Mouse (Mus musculus): ENCODE measurements around the gene Alk.

DNA sequence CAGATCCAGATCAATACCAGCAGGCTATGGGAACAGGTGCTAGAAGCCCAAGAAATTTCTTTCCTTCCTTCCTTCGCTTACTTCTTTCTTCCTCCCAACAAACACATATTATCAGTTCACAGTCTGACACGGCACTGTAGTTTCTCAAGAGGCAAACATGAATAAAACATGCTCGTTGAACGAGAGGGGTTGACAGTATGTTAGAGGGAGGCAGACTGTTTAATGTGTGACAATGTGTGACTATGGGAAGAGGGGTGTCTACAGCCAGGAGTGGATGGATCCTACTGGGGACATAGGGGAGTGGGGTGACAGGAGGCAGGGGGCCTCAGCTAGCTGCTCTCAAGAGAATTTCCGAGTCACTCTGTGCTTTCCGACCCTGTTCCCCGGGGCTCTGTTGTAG is 573.8 kb downstream of the Alk start:
- no peak for TF ChIP-seq CTCF (IDR thresholded peaks at IDR 0.05; ENCODE audit: control insufficient read depth, insufficient read depth, insufficient read length)
- no peak for TF ChIP-seq MAX (IDR thresholded peaks at IDR 0.05)
- TF ChIP-seq MYOG (IDR thresholded peaks at IDR 0.05; ENCODE audit: control insufficient read depth, extremely low read depth, insufficient read length): no peak
- TF ChIP-seq USF1 (IDR thresholded peaks at IDR 0.05; ENCODE audit: low read depth): no peak
- TF ChIP-seq FOSL1 (IDR thresholded peaks at IDR 0.05; ENCODE audit: insufficient read depth, low read length, poor library complexity, severe bottlenecking): no peak
- TF ChIP-seq CEBPB (IDR thresholded peaks at IDR 0.05; ENCODE audit: low read depth): no peak

Measured in C2C12 (cell line).